9 mouse cellular contexts compared by ENCODE assay signal in genomic region chr8:80813439-80813838, GRCm38 (mm10).
DNase-seq lines count a peak whose midpoint lies in the region; ATAC-seq lines count a peak whose summit lies in the region.
"Had no signal": no experiment of that assay in that cellular context is flagged by ENCODE, and none has a peak within 500 bp of the region (broad histone marks: within the 10 kb centered on the region; RNA-seq: fewer than 3 reads in every experiment).

No protein-coding gene starts in this region.

- no peak overlapping the region for H3K27ac ChIP-seq in neural tube, embryonic 15.5 days (replicated peaks)
- H3K27ac ChIP-seq: hindbrain, embryonic 15.5 days had no signal

- H3K9ac ChIP-seq in neural tube, embryonic 15.5 days (replicated peaks), result no peak overlapping the region
- H3K9ac ChIP-seq: hindbrain, embryonic 15.5 days had no signal

- H3K4me2 ChIP-seq in neural tube, embryonic 15.5 days, result no peak overlapping the region

- peak; percentile 49 for DNase-seq in adrenal gland, adult 2 months
- DNase-seq in adrenal gland, postnatal 4 days (ENCODE audit: low spot score in 2 of 2), result no peak
- DNase-seq in kidney, postnatal 10 days, result peak; percentile 74
- no peak for DNase-seq in kidney, adult 11 months
- peak; percentile 65 for DNase-seq in NIH3T3 (ENCODE audit: low read depth)
- peak; percentile 38 for DNase-seq in embryo, embryonic 10.5 days (ENCODE audit: low spot score)
- peak; percentile 56 for DNase-seq in lung, postnatal 10 days

- no peak overlapping the region for H3K4me3 ChIP-seq in neural tube, embryonic 15.5 days (replicated peaks)
- H3K4me3 ChIP-seq: hindbrain, embryonic 15.5 days had no signal

- peaks cover 30% of the 10 kb centered on the region for H3K4me1 ChIP-seq in neural tube, embryonic 15.5 days

- H3K27me3 ChIP-seq in neural tube, embryonic 15.5 days (replicated peaks), result no peaks in the 10 kb centered on the region
- H3K27me3 ChIP-seq: hindbrain, embryonic 15.5 days had no signal

- no peaks in the 10 kb centered on the region for H3K36me3 ChIP-seq in neural tube, embryonic 15.5 days
- H3K36me3 ChIP-seq: hindbrain, embryonic 15.5 days had no signal

- WGBS in neural tube, embryonic 15.5 days, result 84% methylated on average over 5 of the region's 5 CpGs

- H3K9me3 ChIP-seq in neural tube, embryonic 15.5 days (replicated peaks), result no peaks in the 10 kb centered on the region
- H3K9me3 ChIP-seq: hindbrain, embryonic 15.5 days had no signal

- ATAC-seq in neural tube, embryonic 15.5 days (ENCODE audit: low FRiP score), result no peak

Comparison
In these comparisons a context has a peak if more than half of its experiments do, and no peak if none do; other contexts are left out.
1. DNase-seq: peak in adrenal gland, adult 2 months (single experiment), kidney, postnatal 10 days (single experiment), NIH3T3 (single experiment), embryo, embryonic 10.5 days (single experiment) and lung, postnatal 10 days (single experiment); none in adrenal gland, postnatal 4 days (0 of 2) and kidney, adult 11 months (single experiment).